Mouse (Mus musculus): Measurements from ENCODE around the gene Wdr81. TPM values are rescaled to one million over a fixed set of nuclear protein-coding genes. Genes with fewer than 3 reads are reported as not detected.
"Not testable (repeated sequence)": the region's sequence is repeated elsewhere in the genome, so short reads cannot be mapped to it uniquely, and the experiment has no call there.

Gene Wdr81
- polyA plus RNA-seq, 1 experiment from 2014 or later = 3.3 TPM

DNA sequence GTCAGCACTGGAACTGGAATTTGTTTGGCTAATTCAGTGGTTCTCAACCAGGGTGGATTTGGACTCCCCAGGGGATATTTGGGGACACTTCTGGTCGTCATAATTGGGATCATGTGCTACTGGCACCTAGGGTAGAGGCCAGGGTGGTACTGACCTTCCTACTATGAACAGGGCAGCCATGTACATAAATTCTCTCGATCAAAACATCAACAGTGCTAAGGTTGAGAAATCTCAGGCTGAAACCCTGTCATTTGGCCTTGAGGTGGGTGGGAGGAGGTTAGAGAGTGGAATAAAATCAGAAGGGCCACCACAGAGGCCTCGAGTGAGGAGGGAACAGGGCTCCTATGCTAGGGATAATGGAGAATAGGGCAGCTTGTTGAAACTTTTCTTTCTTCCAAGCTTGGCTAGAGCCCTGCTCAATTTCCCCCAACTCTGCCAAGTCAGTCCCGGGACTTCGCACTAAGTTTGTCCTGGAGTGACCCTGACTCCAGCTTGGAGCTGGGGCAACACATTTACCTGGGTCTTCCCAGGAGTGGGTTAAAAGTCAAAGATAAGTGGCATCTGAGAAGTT lies 4.7 kb upstream of the Wdr81 start:
- ATAC-seq (ENCODE audit: insufficient number of reproducible peaks, low FRiP score, low TSS enrichment, low read depth) = no peak
- Histone ChIP-seq H3K36me3 (ENCODE audit: control insufficient read depth, insufficient read depth, low read length) (no peaks in the 10 kb centered on the region), H3K27me3 (ENCODE audit: control insufficient read depth, insufficient read depth, low read length) (no peaks in the 10 kb centered on the region), H3K4me3 (ENCODE audit: low read depth, low read length) (no peak overlapping the region), H3K4me2 (ENCODE audit: low read depth, severe bottlenecking) (0 out of 2 replicates have a peak overlapping the region, but pooled peaks have one; percentile 24), H3K9me3 (ENCODE audit: control insufficient read depth, low read length) (no peaks in the 10 kb centered on the region), H3K9ac (ENCODE audit: low read length) (no peak overlapping the region), H3K27ac (replicated peaks; ENCODE audit: low read depth, low read length) (no peak overlapping the region), H3K4me1 (ENCODE audit: control insufficient read depth, insufficient read depth, low read length) (peaks cover 29% of the 10 kb centered on the region)
- WGBS = 79% methylated on average over 5 of the region's 5 CpGs
- DNase-seq (ENCODE audit: low spot score) = no peak

DNA sequence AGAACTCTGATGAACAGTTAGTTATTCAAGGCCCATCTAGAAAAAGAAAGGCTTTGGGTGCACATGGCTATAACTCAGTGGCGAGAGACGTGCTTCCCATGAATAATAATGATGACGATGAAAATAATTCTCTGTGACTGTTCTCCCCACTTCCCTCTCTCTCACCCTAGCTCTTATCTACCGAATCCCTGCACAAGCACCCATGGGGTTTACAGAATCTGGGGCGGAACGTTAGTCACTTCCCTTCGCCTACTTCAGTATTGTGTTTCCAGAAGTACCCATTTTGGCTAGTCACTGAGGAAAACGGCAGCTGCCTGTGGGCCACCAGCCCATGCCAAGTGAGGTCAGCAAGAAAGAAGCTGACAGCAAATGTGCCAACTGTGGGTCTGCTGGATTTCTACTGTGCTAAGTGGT lies 4.1 kb upstream of the Wdr81 start:
- Histone ChIP-seq H3K36me3 (ENCODE audit: control insufficient read depth, insufficient read depth, low read length) (no peaks in the 10 kb centered on the region), H3K4me1 (ENCODE audit: control insufficient read depth, insufficient read depth, low read length) (peaks cover 28% of the 10 kb centered on the region), H3K27me3 (ENCODE audit: control insufficient read depth, insufficient read depth, low read length) (no peaks in the 10 kb centered on the region), H3K4me2 (ENCODE audit: low read depth, severe bottlenecking) (no peak overlapping the region), H3K9me3 (ENCODE audit: control insufficient read depth, low read length) (no peaks in the 10 kb centered on the region), H3K9ac (ENCODE audit: low read length) (no peak overlapping the region), H3K27ac (replicated peaks; ENCODE audit: low read depth, low read length) (no peak overlapping the region), H3K4me3 (ENCODE audit: low read depth, low read length) (no peak overlapping the region)
- DNase-seq (ENCODE audit: low spot score) (no peak), ATAC-seq (ENCODE audit: insufficient number of reproducible peaks, low FRiP score, low TSS enrichment, low read depth) (no peak)
- 83% methylated on average over 8 of the region's 8 CpGs for WGBS

- no peaks in the 10 kb centered on the region for H3K9me3 ChIP-seq (ENCODE audit: control insufficient read depth, low read length)
- H3K4me2 ChIP-seq (ENCODE audit: low read depth, severe bottlenecking) = no peak overlapping the region
- H3K9ac ChIP-seq (ENCODE audit: low read length) = no peak overlapping the region
- H3K27me3 ChIP-seq (ENCODE audit: control insufficient read depth, insufficient read depth, low read length) = no peaks in the 10 kb centered on the region
- ATAC-seq (ENCODE audit: insufficient number of reproducible peaks, low FRiP score, low TSS enrichment, low read depth) = no peak
- no peaks in the 10 kb centered on the region for H3K36me3 ChIP-seq (ENCODE audit: control insufficient read depth, insufficient read depth, low read length)
- peak; percentile 53 for DNase-seq (ENCODE audit: low spot score)
- H3K27ac ChIP-seq (replicated peaks; ENCODE audit: low read depth, low read length) = no peak overlapping the region
- 12% methylated on average over 3 of the region's 3 CpGs for WGBS
- no peak overlapping the region for H3K4me3 ChIP-seq (ENCODE audit: low read depth, low read length)
- peaks cover 23% of the 10 kb centered on the region for H3K4me1 ChIP-seq (ENCODE audit: control insufficient read depth, insufficient read depth, low read length)
Measured at GRCm38 (mm10) chr11:75458169-75458568, 3.7 kb upstream of the Wdr81 start.

GRCm38 (mm10) chr11:75456440-75456871 lies 1.9 kb upstream of the Wdr81 start:
- ATAC-seq (ENCODE audit: insufficient number of reproducible peaks, low FRiP score, low TSS enrichment, low read depth) = no peak

DNA sequence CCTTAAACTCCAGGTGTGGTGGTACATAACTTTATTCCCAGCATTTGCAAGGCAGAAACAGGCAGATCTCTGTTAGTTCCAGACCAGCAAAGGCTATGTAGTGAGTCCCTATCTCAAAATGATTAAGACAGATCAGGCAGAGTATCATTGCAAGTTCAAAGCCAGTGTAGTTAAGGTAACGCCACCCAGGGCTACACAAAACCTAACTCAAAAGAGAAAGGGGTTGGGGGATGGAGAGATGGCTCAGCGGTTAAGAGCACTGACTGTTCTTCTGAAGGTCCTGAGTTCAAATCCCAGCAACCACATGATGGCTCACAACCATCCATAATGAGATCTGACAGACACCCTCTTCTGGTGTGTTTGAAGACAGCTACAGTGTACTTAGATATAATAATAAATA lies 1.5 kb upstream of the Wdr81 start:
- H3K36me3 ChIP-seq (ENCODE audit: control insufficient read depth, insufficient read depth, low read length); H3K4me2 ChIP-seq (ENCODE audit: low read depth, severe bottlenecking); H3K9ac ChIP-seq (ENCODE audit: low read length); H3K4me3 ChIP-seq (ENCODE audit: low read depth, low read length); H3K27me3 ChIP-seq (ENCODE audit: control insufficient read depth, insufficient read depth, low read length); H3K27ac ChIP-seq (replicated peaks; ENCODE audit: low read depth, low read length); DNase-seq (ENCODE audit: low spot score); ATAC-seq (ENCODE audit: insufficient number of reproducible peaks, low FRiP score, low TSS enrichment, low read depth); H3K9me3 ChIP-seq (ENCODE audit: control insufficient read depth, low read length); H3K4me1 ChIP-seq (ENCODE audit: control insufficient read depth, insufficient read depth, low read length): not testable (repeated sequence)
- WGBS = 91% methylated on average over 2 of the region's 2 CpGs

More at GRCm38 (mm10) chr11:75456440-75456871, 1.9 kb upstream of the Wdr81 start:
- no peak overlapping the region for H3K4me3 ChIP-seq (ENCODE audit: low read depth, low read length)
- H3K4me2 ChIP-seq (ENCODE audit: low read depth, severe bottlenecking) = no peak overlapping the region
- H3K36me3 ChIP-seq (ENCODE audit: control insufficient read depth, insufficient read depth, low read length) = no peaks in the 10 kb centered on the region
- WGBS = 90% methylated on average over 7 of the region's 7 CpGs
- no peaks in the 10 kb centered on the region for H3K9me3 ChIP-seq (ENCODE audit: control insufficient read depth, low read length)
- H3K27ac ChIP-seq (replicated peaks; ENCODE audit: low read depth, low read length) = no peak overlapping the region
- H3K9ac ChIP-seq (ENCODE audit: low read length) = no peak overlapping the region
- no peaks in the 10 kb centered on the region for H3K27me3 ChIP-seq (ENCODE audit: control insufficient read depth, insufficient read depth, low read length)
- H3K4me1 ChIP-seq (ENCODE audit: control insufficient read depth, insufficient read depth, low read length) = peaks cover 7% of the 10 kb centered on the region
- no peak for DNase-seq (ENCODE audit: low spot score)

DNA sequence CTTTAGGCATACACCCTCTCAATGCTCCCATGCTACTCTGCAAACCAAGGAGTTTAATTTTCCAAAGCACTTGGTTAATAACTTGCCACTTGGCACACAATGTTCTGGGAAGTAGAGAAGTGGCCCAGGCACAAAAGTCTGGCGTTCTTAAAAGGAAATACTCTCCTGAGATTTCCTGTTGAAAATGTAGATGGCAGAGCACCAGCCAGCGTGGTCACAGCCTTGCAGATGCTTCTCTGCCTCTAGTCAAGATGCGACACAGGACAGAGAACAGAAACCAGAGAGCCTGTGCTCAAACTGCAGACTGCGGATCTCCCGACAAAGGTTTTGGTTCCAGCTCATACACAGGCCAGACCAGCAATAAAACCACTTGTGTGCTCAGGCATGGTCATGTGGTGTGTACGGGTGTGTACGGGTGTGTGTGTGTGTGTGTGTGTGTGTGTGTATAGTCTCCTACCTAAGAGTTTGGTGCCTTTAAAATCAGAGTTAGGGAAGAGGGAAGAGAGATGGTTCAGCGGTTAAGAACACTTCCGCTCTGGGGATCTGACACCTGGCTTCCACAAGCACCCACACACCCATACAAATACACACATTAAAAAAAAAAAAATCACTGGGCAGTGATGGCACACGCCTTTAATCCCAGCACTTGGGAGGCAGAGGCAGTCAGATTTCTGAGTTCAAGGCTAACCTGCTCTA lies 672 bp upstream of the Wdr81 start:
- H3K27ac ChIP-seq (replicated peaks; ENCODE audit: low read depth, low read length) = no peak overlapping the region
- H3K36me3 ChIP-seq (ENCODE audit: control insufficient read depth, insufficient read depth, low read length) = no peaks in the 10 kb centered on the region
- H3K4me1 ChIP-seq (ENCODE audit: control insufficient read depth, insufficient read depth, low read length) = peaks cover 7% of the 10 kb centered on the region
- no peak; the same call in 1 of the 2 replicates for ATAC-seq (ENCODE audit: insufficient number of reproducible peaks, low FRiP score, low TSS enrichment, low read depth)
- peak overlapping the region; percentile 58 for H3K4me3 ChIP-seq (ENCODE audit: low read depth, low read length)
- peak overlapping the region; percentile 100 for H3K4me2 ChIP-seq (ENCODE audit: low read depth, severe bottlenecking)
- H3K9me3 ChIP-seq (ENCODE audit: control insufficient read depth, low read length) = no peaks in the 10 kb centered on the region
- DNase-seq (ENCODE audit: low spot score) = no peak
- 77% methylated on average over 10 of the region's 10 CpGs for WGBS
- peak overlapping the region; percentile 62 for H3K9ac ChIP-seq (ENCODE audit: low read length)
- no peaks in the 10 kb centered on the region for H3K27me3 ChIP-seq (ENCODE audit: control insufficient read depth, insufficient read depth, low read length)

DNA sequence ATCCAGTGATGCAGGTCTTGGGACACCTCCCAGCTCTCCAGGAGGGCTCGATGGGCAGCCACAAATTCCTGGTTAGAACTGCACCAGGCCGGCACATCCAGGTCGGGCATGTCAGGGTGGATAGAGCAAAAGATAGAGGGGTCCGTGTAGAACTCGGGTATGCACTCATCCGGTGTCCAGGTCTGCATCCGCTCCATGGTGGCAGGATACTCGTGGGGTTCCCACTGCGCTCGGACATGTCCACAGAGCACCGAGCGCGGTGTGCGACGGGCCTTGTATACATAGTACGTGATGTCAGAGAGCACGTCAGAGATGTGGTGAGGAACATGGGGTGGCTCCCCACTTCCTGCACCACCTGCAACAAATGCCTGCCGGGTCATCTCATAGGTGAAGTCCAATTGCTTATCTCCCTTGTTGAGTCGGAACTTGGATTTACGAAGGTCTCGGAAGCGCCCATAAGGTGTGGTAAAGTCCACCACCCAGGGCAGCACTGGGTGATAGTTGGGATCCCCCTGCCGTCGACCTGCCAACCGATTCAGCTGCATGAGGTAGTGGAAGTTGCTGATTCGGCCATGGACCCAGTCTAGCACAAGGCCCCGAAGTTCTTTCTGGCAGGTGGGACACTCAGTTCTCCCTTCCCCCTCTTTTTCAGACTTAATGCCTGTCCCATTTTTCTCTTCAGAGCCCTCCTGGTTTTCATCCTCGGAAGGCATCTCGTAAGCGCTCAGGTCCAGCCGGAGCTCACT lies 1.5 kb downstream of the Wdr81 start:
- ATAC-seq (ENCODE audit: insufficient number of reproducible peaks, low FRiP score, low TSS enrichment, low read depth) (no peak), DNase-seq (ENCODE audit: low spot score) (no peak)
- Histone ChIP-seq H3K9ac (ENCODE audit: low read length) (no peak overlapping the region), H3K4me1 (ENCODE audit: control insufficient read depth, insufficient read depth, low read length) (peaks cover 4% of the 10 kb centered on the region; the same call in 1 of the 2 replicates), H3K4me2 (ENCODE audit: low read depth, severe bottlenecking) (peak overlapping the region; percentile 100; the same call in 1 of the 2 replicates), H3K36me3 (ENCODE audit: control insufficient read depth, insufficient read depth, low read length) (peaks cover 5% of the 10 kb centered on the region; the same call in 1 of the 2 replicates), H3K4me3 (ENCODE audit: low read depth, low read length) (no peak overlapping the region), H3K27me3 (ENCODE audit: control insufficient read depth, insufficient read depth, low read length) (no peaks in the 10 kb centered on the region), H3K27ac (replicated peaks; ENCODE audit: low read depth, low read length) (no peak overlapping the region), H3K9me3 (ENCODE audit: control insufficient read depth, low read length) (no peaks in the 10 kb centered on the region)
- WGBS = 91% methylated on average over 31 of the region's 31 CpGs

DNA sequence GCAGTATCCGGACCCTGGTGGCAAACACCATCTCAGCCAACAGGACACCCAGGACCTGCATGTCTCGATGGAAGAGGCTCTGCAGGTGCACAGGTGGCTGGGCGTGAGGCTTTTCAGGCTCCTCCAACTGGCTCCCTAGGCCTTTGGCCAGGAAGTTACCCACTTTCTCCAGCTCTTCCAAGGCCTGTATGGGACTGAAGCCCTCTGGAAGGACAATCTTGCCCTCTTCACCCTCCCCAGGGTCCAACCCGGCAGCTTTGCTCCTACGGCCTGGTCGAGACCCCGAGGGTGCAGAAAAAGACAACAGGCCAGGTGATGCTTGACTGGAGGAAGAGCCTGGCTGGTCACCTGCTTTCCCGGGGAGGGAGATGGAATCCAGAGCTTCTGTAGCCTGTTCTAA lies 2.4 kb downstream of the Wdr81 start:
- DNase-seq (ENCODE audit: low spot score) = no peak
- WGBS = 90% methylated on average over 8 of the region's 8 CpGs

More for the DNA sequence above, 2.4 kb downstream of the Wdr81 start:
- H3K27me3 ChIP-seq (ENCODE audit: control insufficient read depth, insufficient read depth, low read length) = no peaks in the 10 kb centered on the region
- peaks cover 6% of the 10 kb centered on the region; the same call in 1 of the 2 replicates for H3K36me3 ChIP-seq (ENCODE audit: control insufficient read depth, insufficient read depth, low read length)
- H3K9ac ChIP-seq (ENCODE audit: low read length) = no peak overlapping the region
- no peak overlapping the region for H3K4me2 ChIP-seq (ENCODE audit: low read depth, severe bottlenecking)
- no peak overlapping the region for H3K27ac ChIP-seq (replicated peaks; ENCODE audit: low read depth, low read length)
- no peak for ATAC-seq (ENCODE audit: insufficient number of reproducible peaks, low FRiP score, low TSS enrichment, low read depth)
- peaks cover 4% of the 10 kb centered on the region; the same call in 1 of the 2 replicates for H3K4me1 ChIP-seq (ENCODE audit: control insufficient read depth, insufficient read depth, low read length)
- no peaks in the 10 kb centered on the region for H3K9me3 ChIP-seq (ENCODE audit: control insufficient read depth, low read length)
- no peak overlapping the region for H3K4me3 ChIP-seq (ENCODE audit: low read depth, low read length)

Data from limb, embryonic 11.5 days (tissue).